Mouse (Mus musculus) liver, embryonic 11.5 days (tissue): ENCODE data around the gene Col16a1. TPM values are rescaled to one million over a fixed set of nuclear protein-coding genes. Genes with fewer than 3 reads are reported as not detected.

Source experiments
- polyA plus RNA-seq: library from polyadenylated mRNA; unstranded; fragments of >200 nt; fragmentation: Nextera tagmentation; extraction: Ambion mirVana; gene quantifications from 2 replicates; pipeline ENCODE4 v1.2.1, GENCODE M21; 2014

Col16a1 gene
- polyA plus RNA-seq, 1 experiment from 2014 or later, result 6.0 TPM

Other genes starting within 250 kb of the Col16a1 start
- gene Ptp4a2, start 236.6 kb upstream of the Col16a1 start, polyA plus RNA-seq, result 279 and 298 TPM in 2 replicates
- 0.07 and 0.17 TPM in 2 replicates for gene Spocd1, start 118.6 kb upstream of the Col16a1 start, polyA plus RNA-seq
- gene Adgrb2, start 63.0 kb upstream of the Col16a1 start, polyA plus RNA-seq, result 1.1 and 1.3 TPM in 2 replicates
- gene Pef1, start 54.7 kb downstream of the Col16a1 start, polyA plus RNA-seq, result 56.8 and 58.1 TPM in 2 replicates
- 0.12 and 0.30 TPM in 2 replicates for gene Hcrtr1, start 91.5 kb downstream of the Col16a1 start, polyA plus RNA-seq
- gene Tinagl1, start 127.3 kb downstream of the Col16a1 start, polyA plus RNA-seq, result 15.3 and 16.1 TPM in 2 replicates
- gene Gm853, start 174.6 kb downstream of the Col16a1 start, polyA plus RNA-seq, result not detected in 2 replicates
- 6.1 and 6.8 TPM in 2 replicates for gene Serinc2, start 231.4 kb downstream of the Col16a1 start, polyA plus RNA-seq